Mouse (Mus musculus) midbrain, postnatal 0 days (tissue): ENCODE measurements around the gene Tmem217. TPM values are rescaled to one million over a fixed set of nuclear protein-coding genes. Genes with fewer than 3 reads are reported as not detected.
A peak's percentile ranks its signal among the peaks of the same experiment; 100 is the strongest.
"Not testable (repeated sequence)": the region's sequence is repeated elsewhere in the genome, so short reads cannot be mapped to it uniquely, and the experiment has no call there.

Source experiments
- ATAC-seq: fragments of 200-750 bp; cut with Nextera tagmentation; 2 replicates; pipeline ENCODE4 v1.8.0; 2017; ENCODE audit warnings: moderate number of reproducible peaks, mild to moderate bottlenecking, moderate TSS enrichment, moderate library complexity; ENCODE audit not compliant: low FRiP score
- DNase-seq: peaks from one replicate; pipeline ENCODE4 v3.0.0-alpha.2; 2015; ENCODE audit warnings: low spot score
- H3K27ac ChIP-seq: fragments of 300-500 bp; sonication (generic); 2 replicates; pipeline ENCODE4 v1.5.1; 2014; ENCODE audit warnings: low read depth, mild to moderate bottlenecking, low read length, mixed read lengths
- H3K27me3 ChIP-seq: fragments of 300-500 bp; sonication (generic); 2 replicates; pipeline ENCODE4 v1.6.1; 2014; ENCODE audit warnings: low read length, control low read depth, mixed read lengths; ENCODE audit not compliant: insufficient read depth
- H3K36me3 ChIP-seq: fragments of 300-500 bp; sonication (generic); 2 replicates; pipeline ENCODE4 v1.6.1; 2014; ENCODE audit warnings: low read length, control low read depth, mixed read lengths; ENCODE audit not compliant: insufficient read depth
- H3K4me1 ChIP-seq: fragments of 300-500 bp; sonication (generic); 2 replicates; pipeline ENCODE4 v1.6.1; 2014; ENCODE audit warnings: mild to moderate bottlenecking, control low read depth, antibody characterized with exemption, low read length, mixed read lengths; ENCODE audit not compliant: insufficient read depth
- H3K4me2 ChIP-seq: fragments of 300-500 bp; sonication (generic); 2 replicates; pipeline ENCODE4 v1.6.1; 2014; ENCODE audit warnings: low read depth, mild to moderate bottlenecking, low read length, mixed read lengths; ENCODE audit not compliant: poor library complexity, severe bottlenecking
- H3K4me3 ChIP-seq: fragments of 300-500 bp; sonication (generic); 2 replicates; pipeline ENCODE4 v1.5.1; 2014; ENCODE audit warnings: low read depth, mild to moderate bottlenecking, low read length, moderate library complexity
- H3K9ac ChIP-seq: fragments of 300-500 bp; sonication (generic); replicated peaks from 2 replicates; pipeline ENCODE4 v1.6.1; 2014; ENCODE audit warnings: mild to moderate bottlenecking, low read length, moderate library complexity, mixed read lengths; ENCODE audit not compliant: poor library complexity, severe bottlenecking
- H3K9me3 ChIP-seq: fragments of 300-500 bp; sonication (generic); 2 replicates; pipeline ENCODE4 v1.6.1; 2016; ENCODE audit warnings: low read length, control low read depth
- CTCF ChIP-seq: IDR thresholded peaks from 2 replicates; pipeline ENCODE4 v1.5.1; 2016; ENCODE audit warnings: antibody characterized with exemption, mild to moderate bottlenecking
- WGBS: fragments of 180-500 bp; shearing (Covaris S2); extraction: QIAGEN DNeasy Blood & Tissue Kit; methylation state at CpG from one replicate; pipeline ENCODE4 v1.1.7; 2014; 5-methylcytosine and 5-hydroxymethylcytosine counted together
- polyA plus RNA-seq: library from polyadenylated mRNA; unstranded; fragments of >200 nt; fragmentation: Nextera tagmentation; extraction: Ambion mirVana; gene quantifications from 2 replicates; pipeline ENCODE4 v1.2.1, GENCODE M21; 2015
- total RNA-seq: library from RNA; depleted of rRNA; stranded (reverse); fragments of >200 nt; gene quantifications from 2 replicates; pipeline ENCODE4 v1.2.3, GENCODE M21; 2014

Tmem217 gene
- total and polyA plus RNA-seq, 2 experiments from 2014 or later = 0.84 TPM; not detected in 1

- WGBS = 57% methylated on average over 10 of the region's 10 CpGs
- Histone ChIP-seq H3K9me3 (no peaks in the 10 kb centered on the region), H3K27ac (no peak overlapping the region), H3K36me3 (no peaks in the 10 kb centered on the region), H3K4me1 (no peaks in the 10 kb centered on the region), H3K9ac (no peak overlapping the region), H3K27me3 (no peaks in the 10 kb centered on the region), H3K4me3 (no peak overlapping the region), H3K4me2 (no peak overlapping the region)
- TF ChIP-seq CTCF = no peak
- ATAC-seq (no peak), DNase-seq (peak; percentile 17)
These were observed 20.3 kb downstream of the Tmem217 start for GRCm38 (mm10) chr17:29531757-29532384.

- peak; percentile 37 for TF ChIP-seq CTCF
- H3K27me3 ChIP-seq = no peaks in the 10 kb centered on the region
- no peak overlapping the region for H3K4me2 ChIP-seq
- WGBS = 76% methylated on average over 9 of the region's 9 CpGs
- H3K9ac ChIP-seq = no peak overlapping the region
- no peak overlapping the region for H3K27ac ChIP-seq
- no peak overlapping the region for H3K4me3 ChIP-seq
- DNase-seq (no peak), ATAC-seq (no peak)
- H3K4me1 ChIP-seq = no peaks in the 10 kb centered on the region
- H3K36me3 ChIP-seq = no peaks in the 10 kb centered on the region
- H3K9me3 ChIP-seq = no peaks in the 10 kb centered on the region
These were observed 20.9 kb downstream of the Tmem217 start for GRCm38 (mm10) chr17:29531278-29531677.

DNA sequence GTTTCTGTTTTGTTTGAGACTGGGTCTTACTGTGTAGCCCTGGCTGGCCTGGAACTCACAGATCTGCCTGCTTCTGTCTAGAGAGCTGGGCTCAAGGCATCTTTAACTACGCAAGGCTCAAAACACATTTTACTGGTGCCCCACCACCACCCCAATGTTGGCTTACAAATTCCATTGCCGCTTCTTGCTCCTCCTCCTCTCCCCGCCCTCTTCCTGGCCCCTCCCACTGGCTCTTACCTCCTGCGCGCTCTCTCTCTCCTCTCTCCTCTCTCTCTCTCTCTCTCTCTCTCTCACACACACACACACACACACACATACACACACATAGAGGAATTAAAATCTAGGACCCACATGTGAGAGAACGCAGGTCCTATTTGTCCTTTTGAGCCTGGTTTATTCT, 21.7 kb downstream of the Tmem217 start:
- no peak for TF ChIP-seq CTCF
- Histone ChIP-seq H3K9me3 (no peaks in the 10 kb centered on the region), H3K4me2 (no peak overlapping the region), H3K27ac (no peak overlapping the region), H3K9ac (no peak overlapping the region), H3K4me3 (no peak overlapping the region), H3K27me3 (no peaks in the 10 kb centered on the region), H3K4me1 (no peaks in the 10 kb centered on the region), H3K36me3 (no peaks in the 10 kb centered on the region)
- ATAC-seq (no peak), DNase-seq (no peak)
- WGBS = 87% methylated on average over 6 of the region's 6 CpGs

DNA sequence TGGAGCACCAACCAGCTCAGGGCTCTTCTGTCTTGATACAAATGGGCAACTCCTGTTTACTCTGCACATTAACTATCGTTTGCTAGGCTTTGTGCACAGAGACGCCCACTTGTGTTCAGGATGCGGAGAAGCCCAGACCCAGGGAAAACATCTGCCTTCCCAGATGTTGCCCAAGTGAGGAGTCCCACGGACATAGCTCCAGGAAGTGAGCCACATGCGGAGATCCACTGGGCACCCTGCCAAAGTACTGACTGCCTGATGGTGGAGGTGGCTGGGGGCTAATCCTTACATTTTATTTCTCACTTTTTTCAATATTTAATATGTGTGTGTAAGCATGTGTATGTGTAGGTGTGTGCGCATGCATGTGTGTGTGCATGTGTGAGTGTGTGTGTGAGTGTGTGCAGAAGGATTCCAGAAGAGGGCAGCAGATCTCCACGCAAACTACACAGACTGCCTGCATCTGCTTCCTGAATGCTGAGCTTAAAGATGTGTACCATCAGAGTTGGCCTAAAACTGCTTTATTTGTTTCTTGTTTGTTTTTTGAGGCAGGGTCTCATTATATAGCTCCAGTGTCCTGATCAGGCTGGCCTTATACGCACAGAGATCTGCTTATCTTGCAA, 23.5 kb downstream of the Tmem217 start:
- H3K9ac ChIP-seq = no peak overlapping the region
- H3K9me3 ChIP-seq = no peaks in the 10 kb centered on the region
- H3K27ac ChIP-seq = no peak overlapping the region
- H3K4me3 ChIP-seq = no peak overlapping the region
- ATAC-seq = no peak
- no peaks in the 10 kb centered on the region for H3K27me3 ChIP-seq
- 84% methylated on average over 8 of the region's 8 CpGs for WGBS
- H3K36me3 ChIP-seq = no peaks in the 10 kb centered on the region
- DNase-seq = peak; percentile 21
- no peak overlapping the region for H3K4me2 ChIP-seq
- no peaks in the 10 kb centered on the region for H3K4me1 ChIP-seq
- TF ChIP-seq CTCF = peak; percentile 67

DNA sequence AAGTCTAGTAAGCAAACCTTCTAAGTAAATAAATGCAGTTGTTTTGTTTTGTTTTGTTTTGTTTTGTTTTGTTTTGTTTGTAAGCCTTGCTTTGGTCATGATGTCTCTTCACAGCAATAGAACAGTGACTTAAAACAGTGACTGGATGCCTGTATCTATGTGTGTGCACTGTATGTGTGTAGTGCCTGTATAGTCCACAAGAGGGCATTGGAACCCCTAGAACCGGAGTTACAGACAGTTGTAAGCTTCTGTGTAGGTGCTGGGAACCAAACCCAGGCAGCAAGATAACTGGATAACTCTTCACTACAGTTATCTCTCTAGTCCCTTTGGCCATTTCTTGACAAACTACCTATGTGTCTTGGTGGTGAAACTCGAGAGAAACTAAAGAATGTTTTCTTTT, 26.6 kb downstream of the Tmem217 start:
- ATAC-seq (no peak), DNase-seq (no peak)
- no peak overlapping the region for H3K27ac ChIP-seq
- 76% methylated on average over 2 of the region's 2 CpGs for WGBS
- H3K4me2 ChIP-seq = no peak overlapping the region
- H3K4me3 ChIP-seq = no peak overlapping the region
- no peak overlapping the region for H3K9ac ChIP-seq
- no peaks in the 10 kb centered on the region for H3K4me1 ChIP-seq
- TF ChIP-seq CTCF = peak; percentile 17; the same call in 1 of the 2 replicates
- H3K9me3 ChIP-seq = no peaks in the 10 kb centered on the region
- H3K27me3 ChIP-seq = no peaks in the 10 kb centered on the region
- no peaks in the 10 kb centered on the region for H3K36me3 ChIP-seq

DNA sequence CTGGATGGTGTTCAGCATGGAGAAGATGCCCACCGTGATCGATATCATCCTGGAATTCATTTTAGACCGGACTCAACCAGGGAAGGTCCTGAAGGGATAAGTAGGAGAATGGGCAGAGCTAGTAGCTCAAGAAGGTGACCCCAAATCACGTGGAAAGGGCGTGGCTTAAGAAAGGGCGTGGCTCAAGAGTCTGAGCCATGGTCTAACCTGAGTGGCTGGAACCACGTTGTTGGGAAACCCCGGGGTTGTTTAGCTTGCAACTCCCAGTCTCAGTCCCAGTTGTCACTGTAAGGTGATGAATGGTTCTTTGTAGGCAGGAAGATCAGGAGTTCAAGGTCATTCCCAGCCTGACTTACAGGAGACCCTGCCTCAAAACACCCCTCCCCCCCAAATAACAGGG, 32.5 kb downstream of the Tmem217 start:
- DNase-seq (no peak), ATAC-seq (no peak)
- no peak for TF ChIP-seq CTCF
- Histone ChIP-seq H3K36me3 (no peaks in the 10 kb centered on the region), H3K9me3 (no peaks in the 10 kb centered on the region), H3K4me1 (no peaks in the 10 kb centered on the region), H3K4me2 (no peak overlapping the region), H3K9ac (no peak overlapping the region), H3K27me3 (no peaks in the 10 kb centered on the region), H3K4me3 (no peak overlapping the region), H3K27ac (no peak overlapping the region)
- WGBS = 82% methylated on average over 8 of the region's 8 CpGs

DNA sequence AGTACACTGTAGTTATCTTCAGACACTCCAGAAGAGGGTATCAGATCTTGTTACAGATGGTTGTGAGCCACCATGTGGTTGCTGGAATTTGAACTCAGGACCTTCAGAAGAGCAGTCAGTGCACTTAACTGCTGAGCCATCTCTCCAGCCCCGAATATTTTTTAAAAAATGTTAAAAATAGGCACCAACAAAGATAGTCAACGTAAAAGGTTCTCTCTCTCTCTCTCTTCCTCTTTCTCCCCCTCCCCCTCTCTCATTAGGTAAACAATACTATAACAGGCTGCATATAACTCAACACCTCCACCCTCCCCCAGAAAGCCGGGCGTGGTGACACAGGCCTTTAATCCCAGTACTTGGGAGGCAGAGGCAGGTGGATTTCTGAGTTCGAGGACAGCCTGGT, 33.5 kb downstream of the Tmem217 start:
- 93% methylated on average over 5 of the region's 5 CpGs for WGBS
- not testable (repeated sequence) for H3K4me2 ChIP-seq, DNase-seq

More for the DNA sequence above, 33.5 kb downstream of the Tmem217 start:
- H3K4me3 ChIP-seq, H3K27me3 ChIP-seq, H3K27ac ChIP-seq, H3K4me1 ChIP-seq, ATAC-seq, H3K9ac ChIP-seq, H3K36me3 ChIP-seq, H3K9me3 ChIP-seq: not testable (repeated sequence)
